Mouse (Mus musculus) myocyte (in vitro differentiated cells): Measurements from ENCODE around the gene Shq1. TPM values are rescaled to one million over a fixed set of nuclear protein-coding genes. Genes with fewer than 3 reads are reported as not detected.

Source experiments
- H3K27me3 ChIP-seq: one replicate; pipeline ENCODE4 v1.6.1; 2011; ENCODE audit not compliant: control insufficient read depth, insufficient read depth, insufficient read length
- H3K36me3 ChIP-seq: one replicate; pipeline ENCODE4 v1.6.1; 2011; ENCODE audit not compliant: control insufficient read depth, insufficient read depth
- H3K4me2 ChIP-seq: one replicate; pipeline ENCODE4 v1.6.1; 2011; ENCODE audit warnings: low read depth, control low read depth
- H3K4me3 ChIP-seq: one replicate; pipeline ENCODE4 v1.5.1; 2011; ENCODE audit warnings: mild to moderate bottlenecking, control low read depth, moderate library complexity
- H3K79me2 ChIP-seq: one replicate; pipeline ENCODE4 v1.6.1; 2011; ENCODE audit not compliant: control insufficient read depth, insufficient read depth
- H3ac ChIP-seq: one replicate; pipeline ENCODE4 v1.6.1; 2011; ENCODE audit not compliant: control insufficient read depth, insufficient read length
- CEBPB ChIP-seq: IDR thresholded peaks from 2 replicates; pipeline ENCODE4 v1.6.1; 2011; ENCODE audit warnings: mild to moderate bottlenecking, moderate library complexity; ENCODE audit not compliant: poor library complexity, insufficient read depth, severe bottlenecking
- E2F4 ChIP-seq: IDR thresholded peaks from one replicate; pipeline ENCODE4 v1.6.1; 2011; ENCODE audit warnings: mild to moderate bottlenecking, control low read depth, moderate library complexity; ENCODE audit not compliant: insufficient read depth
- MAX ChIP-seq: IDR thresholded peaks from one replicate; pipeline ENCODE4 v1.6.1; 2011; ENCODE audit warnings: low read depth, mild to moderate bottlenecking, control low read depth
- MYOD1 ChIP-seq, 3 experiments: IDR thresholded peaks; one replicate each; pipeline ENCODE4 v1.6.1; 2011; ENCODE audit warnings: control low read depth in 2 of 3, low read depth in 2 of 3, mild to moderate bottlenecking in 2 of 3, moderate library complexity in 1 of 3; ENCODE audit not compliant: insufficient read length in 2 of 3, control insufficient read depth in 1 of 3
- MYOG ChIP-seq, 3 experiments: IDR thresholded peaks; one replicate each; pipeline ENCODE4 v1.6.1; 2011; ENCODE audit warnings: control low read depth in 2 of 3, low read depth in 2 of 3, mild to moderate bottlenecking in 2 of 3; ENCODE audit not compliant: insufficient read length in 2 of 3, control insufficient read depth in 1 of 3, insufficient read depth in 1 of 3
- POLR2A ChIP-seq: IDR thresholded peaks from one replicate; pipeline ENCODE4 v1.6.1; 2011; ENCODE audit warnings: low read depth, mild to moderate bottlenecking, control low read depth, moderate library complexity; ENCODE audit not compliant: insufficient read length
- POLR2AphosphoS2 ChIP-seq: IDR thresholded peaks from one replicate; pipeline ENCODE4 v1.6.1; 2011; ENCODE audit warnings: low read depth, control low read depth; ENCODE audit not compliant: insufficient read length
- REST ChIP-seq: IDR thresholded peaks from one replicate; pipeline ENCODE4 v1.6.1; 2011; ENCODE audit warnings: mild to moderate bottlenecking, control low read depth, moderate library complexity; ENCODE audit not compliant: insufficient read depth, insufficient read length
- SRF ChIP-seq: IDR thresholded peaks from one replicate; pipeline ENCODE4 v1.6.1; 2011; ENCODE audit warnings: low read depth; ENCODE audit not compliant: control insufficient read depth, insufficient read length
- TCF12 ChIP-seq: IDR thresholded peaks from one replicate; pipeline ENCODE4 v1.6.1; 2011; ENCODE audit warnings: mild to moderate bottlenecking, control low read depth; ENCODE audit not compliant: poor library complexity, insufficient read depth, severe bottlenecking
- TCF3 ChIP-seq: IDR thresholded peaks from one replicate; pipeline ENCODE4 v1.6.1; 2011; ENCODE audit warnings: low read depth, control low read depth; ENCODE audit not compliant: insufficient read length
- USF1 ChIP-seq: IDR thresholded peaks from one replicate; pipeline ENCODE4 v1.6.1; 2011; ENCODE audit warnings: low read depth, mild to moderate bottlenecking, control low read depth, moderate library complexity
- polyA plus RNA-seq: library from polyadenylated mRNA; unstranded; fragments of >200 nt; fragmentation: generic; extraction: Trizol; gene quantifications from one replicate; pipeline ENCODE4 v1.2.1, GENCODE M21; 2012; ENCODE audit warnings: missing spikeins

Gene Shq1
- polyA plus RNA-seq, 1 experiment, result 6.6 TPM

DNA sequence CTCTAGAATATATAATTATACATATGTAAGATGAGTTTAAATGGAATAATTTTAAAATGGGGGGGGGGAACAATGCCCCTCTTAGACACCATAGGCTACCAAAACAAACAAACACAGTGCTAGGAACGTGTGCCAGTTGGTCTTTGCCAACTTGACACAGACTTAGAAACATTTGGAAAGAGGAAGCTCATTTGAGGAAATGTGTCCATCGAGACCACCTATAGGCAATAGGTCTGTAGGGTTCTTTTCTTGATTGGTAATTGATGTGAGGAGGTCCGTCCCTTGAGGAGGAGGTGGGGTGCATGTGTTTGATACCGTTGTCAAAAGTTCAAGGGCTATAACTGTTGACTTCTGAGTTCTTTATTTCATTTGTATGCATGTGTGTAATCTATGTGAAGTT is 80.4 kb downstream of the Shq1 start:
- no peak overlapping the region for H3ac ChIP-seq
- H3K27me3 ChIP-seq, result no peaks in the 10 kb centered on the region
- TF ChIP-seq E2F4, result no peak
- TF ChIP-seq POLR2AphosphoS2, result no peak
- TF ChIP-seq MYOD1 (IDR thresholded peaks at IDR 0.05; ENCODE audit: control insufficient read depth in 1 of 3, insufficient read length in 2 of 3, low read depth in 2 of 3), result no peak
- TF ChIP-seq SRF, result no peak
- no peak for TF ChIP-seq CEBPB
- TF ChIP-seq USF1, result no peak
- no peaks in the 10 kb centered on the region for H3K79me2 ChIP-seq
- H3K36me3 ChIP-seq, result no peaks in the 10 kb centered on the region
- no peak overlapping the region for H3K4me2 ChIP-seq
- H3K4me3 ChIP-seq, result no peak overlapping the region

DNA sequence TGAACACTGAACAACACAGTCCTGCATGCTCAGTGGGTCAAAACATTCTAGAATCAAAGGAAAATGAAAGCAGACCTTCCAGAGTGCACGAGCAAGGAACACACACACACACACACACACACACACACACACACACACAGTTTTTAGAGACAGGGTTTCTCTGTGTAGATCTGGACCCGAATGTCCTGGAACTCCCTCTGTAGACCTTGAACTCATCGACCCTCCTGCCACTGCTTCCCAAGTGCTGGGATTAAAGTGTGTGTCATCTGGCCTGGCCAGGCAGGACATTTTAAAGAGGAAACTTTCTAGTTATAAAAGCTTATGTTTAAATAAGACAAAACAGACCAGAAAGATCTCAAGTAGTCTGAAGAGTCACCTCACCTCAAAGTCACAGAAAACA is 82.1 kb downstream of the Shq1 start:
- H3K4me2 ChIP-seq, result no peak overlapping the region
- H3ac ChIP-seq, result no peak overlapping the region
- H3K4me3 ChIP-seq, result no peak overlapping the region
- H3K27me3 ChIP-seq, result no peaks in the 10 kb centered on the region
- no peaks in the 10 kb centered on the region for H3K79me2 ChIP-seq
- TF ChIP-seq MYOD1 (IDR thresholded peaks at IDR 0.05; ENCODE audit: control insufficient read depth in 1 of 3, insufficient read length in 2 of 3, low read depth in 2 of 3) (no peak), MYOG (IDR thresholded peaks at IDR 0.05; ENCODE audit: control insufficient read depth in 1 of 3, insufficient read depth in 1 of 3, insufficient read length in 2 of 3, low read depth in 2 of 3) (no peak), REST (no peak), USF1 (no peak), SRF (no peak), CEBPB (no peak)
- H3K36me3 ChIP-seq, result no peaks in the 10 kb centered on the region

DNA sequence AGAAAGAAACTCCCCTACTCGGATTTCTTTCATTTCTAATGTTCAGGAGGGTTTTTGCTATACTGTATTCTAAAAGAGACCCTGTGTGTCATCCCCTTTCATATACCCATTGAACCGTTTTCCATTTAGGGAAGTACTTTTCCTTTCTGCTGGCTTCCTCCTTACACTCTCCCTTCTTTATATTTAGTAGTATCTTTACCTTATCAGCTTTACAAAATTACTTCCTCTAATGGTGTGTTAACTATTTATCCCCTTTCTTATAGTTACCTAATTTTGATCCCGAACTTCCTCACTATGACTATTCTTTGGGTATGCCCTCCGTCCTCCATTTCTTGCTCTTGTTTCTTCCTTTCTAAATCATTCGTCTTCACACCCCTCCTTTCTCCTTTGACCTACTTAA is 84.2 kb downstream of the Shq1 start:
- Histone ChIP-seq H3K36me3 (no peaks in the 10 kb centered on the region), H3K79me2 (no peaks in the 10 kb centered on the region)
- TF ChIP-seq POLR2A (no peak), MYOG (IDR thresholded peaks at IDR 0.05; ENCODE audit: control insufficient read depth in 1 of 3, insufficient read depth in 1 of 3, insufficient read length in 2 of 3, low read depth in 2 of 3) (no peak), POLR2AphosphoS2 (no peak), TCF3 (no peak), USF1 (no peak), TCF12 (no peak), MYOD1 (IDR thresholded peaks at IDR 0.05; ENCODE audit: control insufficient read depth in 1 of 3, insufficient read length in 2 of 3, low read depth in 2 of 3) (no peak)

DNA sequence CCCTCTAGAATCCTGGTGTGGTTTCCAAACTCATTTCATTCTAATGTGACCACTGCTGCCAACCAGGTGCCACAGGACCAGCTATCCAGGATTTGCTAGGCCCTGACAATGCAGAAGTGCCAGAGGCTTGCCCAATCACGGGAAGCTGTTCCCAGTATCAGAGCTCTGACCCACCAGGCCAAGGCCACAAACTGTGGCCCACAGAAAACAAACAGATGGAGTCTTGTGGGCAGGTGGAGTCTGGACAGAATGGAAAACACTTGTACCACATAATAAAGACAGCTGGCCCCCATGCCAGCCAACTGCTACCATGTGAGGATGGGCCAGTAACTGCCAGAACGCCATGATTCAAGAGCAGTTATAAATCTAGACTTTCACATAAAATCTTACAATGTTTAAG is 89.0 kb downstream of the Shq1 start:
- H3ac ChIP-seq, result no peak overlapping the region
- no peak overlapping the region for H3K4me2 ChIP-seq
- no peaks in the 10 kb centered on the region for H3K79me2 ChIP-seq
- H3K27me3 ChIP-seq, result no peaks in the 10 kb centered on the region
- H3K4me3 ChIP-seq, result no peak overlapping the region
- TF ChIP-seq MYOG (IDR thresholded peaks at IDR 0.05; ENCODE audit: control insufficient read depth in 1 of 3, insufficient read depth in 1 of 3, insufficient read length in 2 of 3, low read depth in 2 of 3) (peak; percentile 35 to 75 (median 63)), USF1 (no peak), MYOD1 (IDR thresholded peaks at IDR 0.05; ENCODE audit: control insufficient read depth in 1 of 3, insufficient read length in 2 of 3, low read depth in 2 of 3) (peak in 2 of 3 experiments; percentile 58 to 72), REST (no peak), SRF (no peak), E2F4 (no peak), TCF12 (peak; percentile 78), POLR2A (no peak), POLR2AphosphoS2 (no peak), CEBPB (peak; percentile 47; the same call in 1 of the 2 replicates), MAX (no peak), TCF3 (peak; percentile 46)
- no peaks in the 10 kb centered on the region for H3K36me3 ChIP-seq

More for the DNA sequence above, 84.2 kb downstream of the Shq1 start:
- no peak overlapping the region for H3ac ChIP-seq
- no peaks in the 10 kb centered on the region for H3K27me3 ChIP-seq
- no peak overlapping the region for H3K4me2 ChIP-seq
- H3K4me3 ChIP-seq, result no peak overlapping the region

DNA sequence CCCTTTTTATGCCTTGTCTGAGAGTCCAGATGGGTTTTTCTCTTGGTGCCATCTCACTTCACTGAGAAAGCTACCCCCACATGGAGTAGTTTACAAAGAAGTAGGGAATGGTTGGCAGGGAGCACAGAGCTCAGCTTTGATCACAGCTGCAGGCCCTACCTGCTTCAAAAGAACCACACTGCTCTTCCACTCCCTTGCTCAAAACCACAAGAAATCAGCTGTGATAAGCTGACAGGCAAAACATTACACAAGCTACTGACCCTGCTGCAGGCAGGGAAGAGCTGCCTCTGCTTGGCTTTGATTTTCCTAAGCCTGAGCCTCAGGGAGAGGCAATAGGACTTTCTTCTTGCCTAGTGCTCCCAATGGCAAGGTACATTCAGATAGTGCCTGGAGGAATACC is 89.9 kb downstream of the Shq1 start:
- Histone ChIP-seq H3K27me3 (no peaks in the 10 kb centered on the region), H3K36me3 (no peaks in the 10 kb centered on the region), H3K79me2 (no peaks in the 10 kb centered on the region), H3K4me3 (no peak overlapping the region), H3K4me2 (no peak overlapping the region), H3ac (no peak overlapping the region)
- TF ChIP-seq TCF12 (peak; percentile 48), MYOG (IDR thresholded peaks at IDR 0.05; ENCODE audit: control insufficient read depth in 1 of 3, insufficient read depth in 1 of 3, insufficient read length in 2 of 3, low read depth in 2 of 3) (peak in 1 of 3 experiments; percentile 69), E2F4 (no peak), MYOD1 (IDR thresholded peaks at IDR 0.05; ENCODE audit: control insufficient read depth in 1 of 3, insufficient read length in 2 of 3, low read depth in 2 of 3) (peak in 1 of 3 experiments; percentile 34)
